ENCODE assay signal across 8 mouse cellular contexts in genomic region chr6:63255826-63256555, GRCm38 (mm10). TPM values are rescaled to one million over a fixed set of nuclear protein-coding genes. Genes with fewer than 3 reads are reported as not detected.
A peak's percentile ranks its signal among the peaks of the same experiment; 100 is the strongest.
DNase-seq lines count a peak whose midpoint lies in the region; ATAC-seq lines count a peak whose summit lies in the region.

TSS of gene Grid2 (plus strand) at chr6:63255876.

- H3K4me2 ChIP-seq in heart, embryonic 12.5 days = peak within 1 kb of the TSS; percentile 85
- H3K4me2 ChIP-seq in liver, embryonic 13.5 days = peak within 1 kb of the TSS; percentile 59

- H3K36me3 ChIP-seq in heart, embryonic 12.5 days = no peaks in the 10 kb centered on the region
- no peaks in the 10 kb centered on the region for H3K36me3 ChIP-seq in liver, embryonic 13.5 days

- H3K27me3 ChIP-seq in heart, embryonic 12.5 days (replicated peaks) = peaks cover 11% of the 10 kb centered on the region
- H3K27me3 ChIP-seq in liver, embryonic 13.5 days = peaks cover 52% of the 10 kb centered on the region

- peak within 1 kb of the TSS; percentile 71 for H3K9ac ChIP-seq in heart, embryonic 12.5 days
- H3K9ac ChIP-seq in liver, embryonic 13.5 days = no peak within 1 kb of the TSS

- no peak within 1 kb of the TSS for H3K27ac ChIP-seq in heart, embryonic 12.5 days (ENCODE audit: poor library complexity, severe bottlenecking)
- no peak within 1 kb of the TSS for H3K27ac ChIP-seq in liver, embryonic 13.5 days

- peak; percentile 39; the same call in 1 of the 2 replicates for ATAC-seq in heart, embryonic 12.5 days (ENCODE audit: insufficient number of reproducible peaks, low FRiP score)
- ATAC-seq in frontal cortex, adult (ENCODE audit: low TSS enrichment) = peak; percentile 68
- ATAC-seq in liver, embryonic 13.5 days (ENCODE audit: low read depth) = no peak
- ATAC-seq in erythroid progenitor cell, adult 5-6 weeks (replicated peaks; ENCODE audit: low FRiP score, poor library complexity, severe bottlenecking) = no peak

- no peaks in the 10 kb centered on the region for H3K9me3 ChIP-seq in heart, embryonic 12.5 days (replicated peaks)
- H3K9me3 ChIP-seq in liver, embryonic 13.5 days (replicated peaks) = no peaks in the 10 kb centered on the region

- peak within 1 kb of the TSS; percentile 72 for H3K4me3 ChIP-seq in heart, embryonic 12.5 days
- H3K4me3 ChIP-seq in liver, embryonic 13.5 days (replicated peaks) = peak within 1 kb of the TSS; percentile 45

- WGBS in heart, embryonic 12.5 days = under 1% methylated on average over 69 of the region's 71 CpGs
- 1% methylated on average over 71 of the region's 71 CpGs for WGBS in liver, embryonic 13.5 days (ENCODE audit: insufficient replicate concordance)

- DNase-seq in heart, adult 11 months = no peak
- DNase-seq in cerebellum, adult 9-10 months = peak; percentile 84
- peak; percentile 61 for DNase-seq in layer of hippocampus, adult 11-12 months (ENCODE audit: low spot score)
- no peak for DNase-seq in liver, embryonic 13.5 days
- peak; percentile 75 for DNase-seq in retina, embryonic 14.5 days (ENCODE audit: low spot score)

- H3K4me1 ChIP-seq in heart, embryonic 12.5 days (replicated peaks) = no peaks in the 10 kb centered on the region
- 0 out of 2 replicates have a peak, but pooled peaks cover 3% of the 10 kb centered on the region for H3K4me1 ChIP-seq in liver, embryonic 13.5 days (replicated peaks)

RNA-seq across cellular contexts. Expression of gene Grid2, which starts in this region (rescaled TPM):
- 1.8 and 2.7 TPM in 2 replicates for polyA plus RNA-seq in heart, embryonic 12.5 days (2016; fragmentation: Nextera tagmentation; extraction: Ambion mirVana)
- 0.07 TPM in 1 of 2 replicates, not detected in the other for polyA plus RNA-seq in liver, embryonic 13.5 days (2015; fragmentation: Nextera tagmentation; extraction: Ambion mirVana)
- not detected in 2 replicates for total RNA-seq in erythroid progenitor cell, adult 5-6 weeks (2015; ENCODE audit: low replicate concordance)
- total RNA-seq in erythroid progenitor cell, adult 5-6 weeks (2017; ENCODE audit: low replicate concordance) = not detected in 2 replicates

Comparison
In these comparisons a context has a peak if more than half of its experiments do, and no peak if none do; other contexts are left out.
1. ATAC-seq: peak in heart, embryonic 12.5 days (single experiment) and frontal cortex, adult (single experiment); none in liver, embryonic 13.5 days (single experiment) and erythroid progenitor cell, adult 5-6 weeks (single experiment).
2. DNase-seq: peak in cerebellum, adult 9-10 months (single experiment), layer of hippocampus, adult 11-12 months (single experiment) and retina, embryonic 14.5 days (single experiment); none in heart, adult 11 months (single experiment) and liver, embryonic 13.5 days (single experiment).